Mouse (Mus musculus) CH12.LX (cell line): ENCODE results near the gene Birc7.

ENCODE experiments used
- CTCF ChIP-seq, 2 experiments: IDR thresholded peaks in 1 of 2; conservative IDR thresholded peaks in 1 of 2; 2 replicates each; pipeline ENCODE4 v1.5.1; 2011 to 2012; ENCODE audit warnings: low read depth in 2 of 2, low read length in 2 of 2, improper control_type of control experiment in 1 of 2, inconsistent platforms in 1 of 2, mild to moderate bottlenecking in 1 of 2, moderate library complexity in 1 of 2
- MAX ChIP-seq: IDR thresholded peaks from 2 replicates; pipeline ENCODE4 v1.6.1; 2011; ENCODE audit warnings: low read length, improper control_type of control experiment
- POLR2A ChIP-seq: IDR thresholded peaks from 2 replicates; pipeline ENCODE4 v1.6.1; 2011; ENCODE audit warnings: low read depth, mild to moderate bottlenecking, improper control_type of control experiment, low read length
- USF1 ChIP-seq: IDR thresholded peaks from 2 replicates; pipeline ENCODE4 v1.6.1; 2014; ENCODE audit warnings: low read depth, mild to moderate bottlenecking, inconsistent platforms, low read length, improper control_type of control experiment

GRCm38 (mm10) chr2:180902086-180902485, 26.7 kb upstream of the Birc7 start:
- no peak for TF ChIP-seq USF1
- no peak for TF ChIP-seq MAX
- no peak for TF ChIP-seq POLR2A
- TF ChIP-seq CTCF (conservative IDR thresholded peaks at IDR 0.05 in 1 of 2, IDR thresholded peaks at IDR 0.05 in 1 of 2; ENCODE audit: low read depth in 2 of 2, low read length in 2 of 2), result peak; percentile 23 to 75; a peak in 3 of 4 replicates
